Mouse (Mus musculus) stomach, embryonic 16.5 days (tissue): ENCODE data around the gene Fcmr. TPM values are rescaled to one million over a fixed set of nuclear protein-coding genes. Genes with fewer than 3 reads are reported as not detected.
A peak's percentile ranks its signal among the peaks of the same experiment; 100 is the strongest.

Experiments
- ATAC-seq: fragments of 200-750 bp; cut with Nextera tagmentation; 2 replicates; pipeline ENCODE4 v1.8.0; 2017; ENCODE audit warnings: moderate number of reproducible peaks, moderate TSS enrichment; ENCODE audit not compliant: insufficient read depth, low FRiP score
- H3K27ac ChIP-seq: fragments of 300-500 bp; sonication (generic); 2 replicates; pipeline ENCODE4 v1.5.1; 2014; ENCODE audit warnings: low read length
- H3K27me3 ChIP-seq: fragments of 300-500 bp; sonication (generic); 2 replicates; pipeline ENCODE4 v1.6.1; 2014; ENCODE audit warnings: low read length, control low read depth, mixed read lengths; ENCODE audit not compliant: control insufficient read depth, insufficient read depth
- H3K36me3 ChIP-seq: fragments of 300-500 bp; sonication (generic); 2 replicates; pipeline ENCODE4 v1.6.1; 2014; ENCODE audit warnings: low read length; ENCODE audit not compliant: control insufficient read depth, insufficient read depth
- H3K4me1 ChIP-seq: fragments of 300-500 bp; sonication (generic); 2 replicates; pipeline ENCODE4 v1.6.1; 2014; ENCODE audit warnings: low read length, control low read depth, mixed read lengths; ENCODE audit not compliant: control insufficient read depth, insufficient read depth
- H3K4me2 ChIP-seq: fragments of 300-500 bp; sonication (generic); 2 replicates; pipeline ENCODE4 v1.6.1; 2014; ENCODE audit warnings: low read depth, low read length, mixed read lengths
- H3K4me3 ChIP-seq: fragments of 300-500 bp; sonication (generic); replicated peaks from 2 replicates; pipeline ENCODE4 v1.5.1; 2014; ENCODE audit warnings: mild to moderate bottlenecking, low read length
- H3K9ac ChIP-seq: fragments of 300-500 bp; sonication (generic); 2 replicates; pipeline ENCODE4 v1.6.1; 2014; ENCODE audit warnings: low read length
- H3K9me3 ChIP-seq: fragments of 300-500 bp; sonication (generic); replicated peaks from 2 replicates; pipeline ENCODE4 v1.6.1; 2016; ENCODE audit warnings: low read length, control low read depth; ENCODE audit not compliant: control insufficient read depth
- WGBS: fragments of 180-500 bp; shearing (Covaris S2); extraction: QIAGEN DNeasy Blood & Tissue Kit; methylation state at CpG from one replicate; pipeline ENCODE4 v1.1.7; 2014; 5-methylcytosine and 5-hydroxymethylcytosine counted together
- polyA plus RNA-seq: library from polyadenylated mRNA; unstranded; fragments of >200 nt; fragmentation: Nextera tagmentation; extraction: Ambion mirVana; gene quantifications from 2 replicates; pipeline ENCODE4 v1.2.1, GENCODE M21; 2015

Gene Fcmr
- 0.40 TPM in 1 of 2 replicates, not detected in the other for polyA plus RNA-seq

- no peak for ATAC-seq
- 78% methylated on average over 7 of the region's 7 CpGs for WGBS
Measured at GRCm38 (mm10) chr1:130865541-130866221, at the start of gene Fcmr. Fcmr (plus strand) TSS chr1:130865669.

GRCm38 (mm10) chr1:130819737-130820136 lies 45.7 kb upstream of the Fcmr start:
- no peaks in the 10 kb centered on the region for H3K9me3 ChIP-seq
- no peak overlapping the region for H3K27ac ChIP-seq
- H3K27me3 ChIP-seq: no peaks in the 10 kb centered on the region
- no peaks in the 10 kb centered on the region for H3K36me3 ChIP-seq
- H3K4me1 ChIP-seq: peaks cover 8% of the 10 kb centered on the region
- no peak overlapping the region for H3K4me2 ChIP-seq
- whole genome bisulfite sequencing: 54% methylated on average over 1 of the region's 1 CpGs
- H3K9ac ChIP-seq: no peak overlapping the region
- no peak overlapping the region for H3K4me3 ChIP-seq
- no peak for ATAC-seq

More at GRCm38 (mm10) chr1:130865541-130866221, at the start of gene Fcmr:
- Histone ChIP-seq H3K4me1 (no peaks in the 10 kb centered on the region), H3K36me3 (no peaks in the 10 kb centered on the region), H3K4me2 (no peak within 1 kb of the TSS), H3K9me3 (no peaks in the 10 kb centered on the region), H3K27me3 (no peaks in the 10 kb centered on the region), H3K4me3 (no peak within 1 kb of the TSS), H3K27ac (no peak within 1 kb of the TSS), H3K9ac (no peak within 1 kb of the TSS)

GRCm38 (mm10) chr1:130820316-130821148 lies 44.9 kb upstream of the Fcmr start:
- Histone ChIP-seq H3K4me2 (no peak overlapping the region), H3K27me3 (no peaks in the 10 kb centered on the region), H3K9me3 (no peaks in the 10 kb centered on the region), H3K4me1 (peaks cover 8% of the 10 kb centered on the region), H3K4me3 (no peak overlapping the region), H3K9ac (no peak overlapping the region), H3K36me3 (no peaks in the 10 kb centered on the region), H3K27ac (peak overlapping the region; percentile 22)
- ATAC-seq: peak; percentile 79
- WGBS: 79% methylated on average over 7 of the region's 7 CpGs

- Histone ChIP-seq H3K4me1 (peaks cover 8% of the 10 kb centered on the region), H3K27ac (no peak overlapping the region), H3K4me3 (no peak overlapping the region), H3K36me3 (no peaks in the 10 kb centered on the region), H3K9ac (no peak overlapping the region), H3K27me3 (no peaks in the 10 kb centered on the region), H3K9me3 (no peaks in the 10 kb centered on the region), H3K4me2 (no peak overlapping the region)
- ATAC-seq: no peak
- 85% methylated on average over 2 of the region's 2 CpGs for WGBS
Measured at GRCm38 (mm10) chr1:130821149-130821471, 44.4 kb upstream of the Fcmr start.

GRCm38 (mm10) chr1:130821911-130822625 lies 43.4 kb upstream of the Fcmr start:
- Histone ChIP-seq H3K9me3 (no peaks in the 10 kb centered on the region), H3K27ac (no peak overlapping the region; the same call in 1 of the 2 replicates), H3K27me3 (no peaks in the 10 kb centered on the region), H3K9ac (no peak overlapping the region), H3K4me2 (no peak overlapping the region), H3K4me3 (no peak overlapping the region), H3K4me1 (peaks cover 8% of the 10 kb centered on the region), H3K36me3 (no peaks in the 10 kb centered on the region)
- 0 out of 2 replicates have a peak, but pooled peaks have one; percentile 15 for ATAC-seq
- 45% methylated on average over 9 of the region's 9 CpGs for WGBS

GRCm38 (mm10) chr1:130826448-130826847 lies 39.0 kb upstream of the Fcmr start, which contains the start of gene Pigr:
Pigr (plus strand) TSS chr1:130826684.
- Histone ChIP-seq H3K4me3 (no peak within 1 kb of the TSS), H3K27me3 (no peaks in the 10 kb centered on the region), H3K4me2 (no peak within 1 kb of the TSS), H3K36me3 (no peaks in the 10 kb centered on the region), H3K27ac (no peak within 1 kb of the TSS), H3K9ac (no peak within 1 kb of the TSS), H3K9me3 (no peaks in the 10 kb centered on the region), H3K4me1 (peaks cover 3% of the 10 kb centered on the region; the same call in 1 of the 2 replicates)
- WGBS: 86% methylated on average over 5 of the region's 5 CpGs
- no peak for ATAC-seq

- Histone ChIP-seq H3K36me3 (no peaks in the 10 kb centered on the region), H3K9me3 (no peaks in the 10 kb centered on the region), H3K4me1 (no peaks in the 10 kb centered on the region), H3K4me3 (no peak overlapping the region), H3K4me2 (no peak overlapping the region), H3K27ac (no peak overlapping the region), H3K27me3 (no peaks in the 10 kb centered on the region), H3K9ac (no peak overlapping the region)
- no peak for ATAC-seq
- WGBS: 76% methylated on average over 4 of the region's 4 CpGs
Measured at GRCm38 (mm10) chr1:130828656-130829055, 36.8 kb upstream of the Fcmr start.

GRCm38 (mm10) chr1:130829906-130830830 lies 35.3 kb upstream of the Fcmr start:
- Histone ChIP-seq H3K36me3 (no peaks in the 10 kb centered on the region), H3K4me1 (no peaks in the 10 kb centered on the region), H3K4me3 (no peak overlapping the region), H3K4me2 (no peak overlapping the region), H3K27ac (no peak overlapping the region), H3K9ac (no peak overlapping the region), H3K27me3 (no peaks in the 10 kb centered on the region), H3K9me3 (no peaks in the 10 kb centered on the region)
- ATAC-seq: no peak
- WGBS: 66% methylated on average over 8 of the region's 8 CpGs
